Mouse (Mus musculus): ENCODE results near the gene Nlgn2. TPM values are rescaled to one million over a fixed set of nuclear protein-coding genes. Genes with fewer than 3 reads are reported as not detected.

Gene Nlgn2
- 9.9 and 10.9 TPM in 2 replicates for polyA plus RNA-seq (2012; ENCODE audit: insufficient read depth, insufficient read length, missing spikeins)

DNA sequence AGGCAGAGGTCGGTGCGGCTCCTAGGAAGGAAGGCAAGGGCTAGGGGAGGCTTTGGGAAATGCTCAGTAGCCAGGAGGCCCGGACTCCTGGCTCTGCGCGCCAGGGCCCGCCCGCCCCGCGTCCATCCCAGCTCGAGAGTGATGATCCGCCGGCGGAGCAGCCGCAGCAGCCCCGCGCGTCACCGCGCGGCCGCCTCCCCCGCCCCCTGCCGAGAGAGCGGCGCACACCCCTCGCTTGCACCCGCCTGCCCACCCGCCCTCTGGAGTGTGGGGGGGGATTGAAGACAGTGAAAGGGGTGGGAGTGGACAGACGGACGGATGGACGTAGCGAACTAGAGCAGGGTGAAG is at the start of gene Nlgn2:
Nlgn2 (minus strand) TSS at position 181 of the 348 bp plus-strand sequence.
- Histone ChIP-seq H3K4me3 (ENCODE audit: insufficient read depth, low read length) (peak within 1 kb of the TSS; percentile 74), H3K4me1 (ENCODE audit: control insufficient read depth, insufficient read depth, low read length) (peaks cover 6% of the 10 kb centered on the region), H3K27ac (ENCODE audit: insufficient read depth, low read depth, low read length) (peak within 1 kb of the TSS; percentile 62)
- TF ChIP-seq CTCF (IDR thresholded peaks at IDR 0.05; ENCODE audit: low read depth, low read length): no peak
- no peak for TF ChIP-seq POLR2A (IDR thresholded peaks at IDR 0.05; ENCODE audit: borderline replicate concordance, low read depth, low read length)

GRCm38 (mm10) chr11:69886907-69887635 is 49.5 kb upstream of the Nlgn2 start:
- H3K27ac ChIP-seq (ENCODE audit: insufficient read depth, low read depth, low read length): no peak overlapping the region
- TF ChIP-seq CTCF (IDR thresholded peaks at IDR 0.05; ENCODE audit: low read depth, low read length) (0 out of 2 replicates have a peak, but pooled peaks have one; percentile 6), POLR2A (IDR thresholded peaks at IDR 0.05; ENCODE audit: borderline replicate concordance, low read depth, low read length) (no peak)
- H3K4me1 ChIP-seq (ENCODE audit: control insufficient read depth, insufficient read depth, low read length): peaks cover 8% of the 10 kb centered on the region
- no peak overlapping the region for H3K4me3 ChIP-seq (ENCODE audit: insufficient read depth, low read length)

GRCm38 (mm10) chr11:69884663-69885062 is 47.1 kb upstream of the Nlgn2 start:
- Histone ChIP-seq H3K27ac (ENCODE audit: insufficient read depth, low read depth, low read length) (no peak overlapping the region), H3K4me1 (ENCODE audit: control insufficient read depth, insufficient read depth, low read length) (peaks cover 11% of the 10 kb centered on the region), H3K4me3 (ENCODE audit: insufficient read depth, low read length) (no peak overlapping the region)
- no peak for TF ChIP-seq POLR2A (IDR thresholded peaks at IDR 0.05; ENCODE audit: borderline replicate concordance, low read depth, low read length)
- TF ChIP-seq CTCF (IDR thresholded peaks at IDR 0.05; ENCODE audit: low read depth, low read length): no peak

GRCm38 (mm10) chr11:69884240-69884639 is 46.7 kb upstream of the Nlgn2 start:
- H3K27ac ChIP-seq (ENCODE audit: insufficient read depth, low read depth, low read length): no peak overlapping the region
- peaks cover 11% of the 10 kb centered on the region for H3K4me1 ChIP-seq (ENCODE audit: control insufficient read depth, insufficient read depth, low read length)
- H3K4me3 ChIP-seq (ENCODE audit: insufficient read depth, low read length): no peak overlapping the region
- TF ChIP-seq POLR2A (IDR thresholded peaks at IDR 0.05; ENCODE audit: borderline replicate concordance, low read depth, low read length) (no peak), CTCF (IDR thresholded peaks at IDR 0.05; ENCODE audit: low read depth, low read length) (no peak)

- no peak for TF ChIP-seq POLR2A (IDR thresholded peaks at IDR 0.05; ENCODE audit: borderline replicate concordance, low read depth, low read length)
- TF ChIP-seq CTCF (IDR thresholded peaks at IDR 0.05; ENCODE audit: low read depth, low read length): no peak
- H3K4me3 ChIP-seq (ENCODE audit: insufficient read depth, low read length): no peak overlapping the region
- H3K4me1 ChIP-seq (ENCODE audit: control insufficient read depth, insufficient read depth, low read length): peaks cover 11% of the 10 kb centered on the region
- no peak overlapping the region for H3K27ac ChIP-seq (ENCODE audit: insufficient read depth, low read depth, low read length)
These were observed 46.1 kb upstream of the Nlgn2 start for GRCm38 (mm10) chr11:69883527-69884151.

DNA sequence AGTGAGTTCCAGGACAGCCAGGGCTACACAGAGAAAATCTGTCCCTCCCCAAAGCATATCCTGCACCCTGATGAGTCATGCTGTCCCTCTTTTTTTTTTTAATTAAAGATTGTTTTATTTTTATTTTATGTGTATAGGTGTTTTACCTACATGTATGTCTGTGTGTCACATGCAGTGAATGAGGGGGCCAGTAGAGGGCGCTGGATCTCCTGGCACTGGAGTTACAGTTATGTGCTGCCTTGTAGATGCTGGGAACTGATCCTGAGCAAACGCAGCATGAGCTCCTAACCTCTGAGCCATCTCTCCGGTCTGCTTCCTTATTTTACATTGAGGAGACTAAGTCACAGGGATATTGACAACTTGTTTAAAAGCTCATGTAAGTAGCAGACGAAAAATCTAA is 45.5 kb upstream of the Nlgn2 start:
- H3K27ac ChIP-seq (ENCODE audit: insufficient read depth, low read depth, low read length): no peak overlapping the region
- H3K4me1 ChIP-seq (ENCODE audit: control insufficient read depth, insufficient read depth, low read length): peaks cover 11% of the 10 kb centered on the region
- no peak overlapping the region for H3K4me3 ChIP-seq (ENCODE audit: insufficient read depth, low read length)
- TF ChIP-seq POLR2A (IDR thresholded peaks at IDR 0.05; ENCODE audit: borderline replicate concordance, low read depth, low read length) (no peak), CTCF (IDR thresholded peaks at IDR 0.05; ENCODE audit: low read depth, low read length) (peak; percentile 36)

DNA sequence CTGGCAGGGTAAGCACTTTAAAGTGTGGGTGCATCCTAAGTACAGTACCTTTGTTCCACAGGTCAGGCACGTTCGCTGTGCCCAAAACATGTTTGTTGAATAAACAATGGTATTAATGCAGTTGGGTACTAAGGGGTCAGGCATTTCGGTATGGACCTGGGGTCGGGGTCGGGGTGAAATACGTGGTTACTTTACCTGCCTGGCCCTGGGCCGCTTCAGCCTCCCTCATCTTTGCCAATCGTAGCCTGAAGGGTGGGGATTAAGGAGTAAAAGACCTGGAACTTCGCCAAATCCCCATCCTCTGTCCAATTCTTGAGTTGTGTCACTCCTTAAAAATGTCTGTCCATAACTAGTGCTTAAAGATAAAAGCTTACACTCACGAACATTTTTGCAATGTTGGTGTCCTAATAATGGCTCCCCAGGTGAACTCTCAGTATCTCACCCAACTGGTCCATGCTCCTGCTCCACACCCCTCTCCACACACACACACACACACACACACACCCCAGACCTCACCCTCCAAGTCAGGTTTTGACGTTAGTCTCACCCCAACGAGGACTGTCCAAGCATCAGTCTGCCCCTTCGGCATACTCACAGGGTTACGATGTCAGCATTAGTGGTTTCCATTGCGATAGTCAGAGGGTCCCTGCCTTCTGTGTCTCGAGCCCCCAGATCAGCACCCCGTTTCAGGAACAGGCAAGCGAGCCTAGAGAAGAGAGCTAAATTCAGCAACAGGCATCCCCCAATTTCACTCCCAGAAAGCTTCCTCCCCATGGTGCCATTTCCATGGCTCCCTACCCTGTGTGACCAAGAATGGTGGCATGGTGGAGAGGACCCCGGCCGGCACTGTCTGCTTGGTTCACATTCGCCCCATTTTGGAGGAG is 44.4 kb upstream of the Nlgn2 start:
- TF ChIP-seq CTCF (IDR thresholded peaks at IDR 0.05; ENCODE audit: low read depth, low read length): no peak
- TF ChIP-seq POLR2A (IDR thresholded peaks at IDR 0.05; ENCODE audit: borderline replicate concordance, low read depth, low read length): no peak
- Histone ChIP-seq H3K4me3 (ENCODE audit: insufficient read depth, low read length) (peak overlapping the region; percentile 62), H3K27ac (ENCODE audit: insufficient read depth, low read depth, low read length) (no peak overlapping the region), H3K4me1 (ENCODE audit: control insufficient read depth, insufficient read depth, low read length) (peaks cover 11% of the 10 kb centered on the region)

DNA sequence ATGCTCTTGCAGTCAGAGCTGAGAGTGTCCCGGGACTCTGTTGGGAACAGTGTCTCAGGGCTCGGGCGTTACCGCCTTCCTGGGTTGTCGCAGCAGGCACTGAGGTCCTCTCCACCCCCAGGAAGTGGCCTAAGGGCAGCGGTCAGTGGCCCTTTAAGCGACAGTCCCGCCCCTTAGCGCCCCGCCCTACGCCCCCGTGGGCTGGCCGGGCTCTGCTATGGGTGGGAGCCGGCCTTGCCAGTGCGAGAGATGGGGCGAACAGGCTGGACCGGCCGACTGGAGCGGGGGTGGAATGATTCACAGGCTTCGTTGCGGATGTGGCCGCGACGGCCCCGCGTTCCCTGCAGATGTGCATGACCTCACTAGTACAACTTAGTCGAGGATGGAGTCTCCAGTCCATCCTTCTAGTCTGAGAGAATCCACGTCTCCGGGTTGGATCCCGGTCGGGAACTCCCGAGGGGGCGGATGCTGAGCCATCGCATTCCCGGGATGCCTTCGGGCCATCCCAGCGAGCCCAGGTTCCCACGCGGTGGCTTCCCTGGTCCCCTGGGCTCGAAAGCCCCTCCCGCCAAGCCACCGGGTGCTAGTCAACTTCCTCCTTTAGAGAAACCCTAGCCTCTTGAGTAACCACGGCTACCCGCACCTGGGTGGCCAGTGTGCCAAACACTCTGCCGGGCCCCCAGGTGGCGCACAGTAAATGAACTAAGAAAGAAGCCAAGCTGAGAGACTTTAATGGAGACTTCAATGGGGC is 43.4 kb upstream of the Nlgn2 start, which contains the start of gene Kctd11:
Kctd11 (minus strand) TSS at position 554 of the 751 bp plus-strand sequence.
- Histone ChIP-seq H3K27ac (ENCODE audit: insufficient read depth, low read depth, low read length) (peak within 1 kb of the TSS; percentile 34), H3K4me1 (ENCODE audit: control insufficient read depth, insufficient read depth, low read length) (peaks cover 11% of the 10 kb centered on the region), H3K4me3 (ENCODE audit: insufficient read depth, low read length) (peak within 1 kb of the TSS; percentile 62)
- TF ChIP-seq CTCF (IDR thresholded peaks at IDR 0.05; ENCODE audit: low read depth, low read length): 0 out of 2 replicates have a peak, but pooled peaks have one; percentile 15
- no peak for TF ChIP-seq POLR2A (IDR thresholded peaks at IDR 0.05; ENCODE audit: borderline replicate concordance, low read depth, low read length)

DNA sequence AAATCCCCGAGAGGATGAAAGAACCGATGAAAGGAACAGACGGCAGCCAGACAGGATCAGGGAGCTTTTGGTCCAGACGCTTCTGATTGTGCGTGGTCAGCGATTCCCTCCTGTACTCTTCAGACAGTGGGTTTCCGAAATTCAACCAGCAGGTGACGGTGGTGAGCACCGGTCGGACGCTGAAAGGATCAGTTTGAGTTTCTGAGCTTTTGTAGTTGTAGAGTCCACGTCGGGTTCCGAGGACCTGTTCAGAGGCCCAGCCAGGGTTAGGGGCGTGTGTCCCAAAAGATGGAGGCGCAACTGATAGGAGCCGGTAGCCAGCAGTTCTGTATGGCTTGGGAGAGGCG is 42.9 kb upstream of the Nlgn2 start:
- H3K27ac ChIP-seq (ENCODE audit: insufficient read depth, low read depth, low read length): peak overlapping the region; percentile 26
- peak overlapping the region; percentile 62 for H3K4me3 ChIP-seq (ENCODE audit: insufficient read depth, low read length)
- peaks cover 11% of the 10 kb centered on the region for H3K4me1 ChIP-seq (ENCODE audit: control insufficient read depth, insufficient read depth, low read length)
- TF ChIP-seq POLR2A (IDR thresholded peaks at IDR 0.05; ENCODE audit: borderline replicate concordance, low read depth, low read length) (no peak), CTCF (IDR thresholded peaks at IDR 0.05; ENCODE audit: low read depth, low read length) (0 out of 2 replicates have a peak, but pooled peaks have one; percentile 10)
